Mouse (Mus musculus) brain, adult 2 months (tissue): ENCODE results near the gene Rpn1.
A peak's percentile ranks its signal among the peaks of the same experiment; 100 is the strongest.

Experiments
- DNase-seq: peaks from one replicate; pipeline ENCODE4 v3.0.0; 2011; ENCODE audit warnings: low read depth, low spot score

Gene Rpn1

GRCm38 (mm10) chr6:88065968-88066367 lies 18.3 kb upstream of the Rpn1 start:
- no peak for DNase-seq

- no peak for DNase-seq
Observed at GRCm38 (mm10) chr6:88067722-88068121, 16.6 kb upstream of the Rpn1 start.

- DNase-seq, result no peak
Observed at GRCm38 (mm10) chr6:88068739-88069138, 15.5 kb upstream of the Rpn1 start.

- DNase-seq, result no peak
Observed at GRCm38 (mm10) chr6:88070468-88070867, 13.8 kb upstream of the Rpn1 start.

DNA sequence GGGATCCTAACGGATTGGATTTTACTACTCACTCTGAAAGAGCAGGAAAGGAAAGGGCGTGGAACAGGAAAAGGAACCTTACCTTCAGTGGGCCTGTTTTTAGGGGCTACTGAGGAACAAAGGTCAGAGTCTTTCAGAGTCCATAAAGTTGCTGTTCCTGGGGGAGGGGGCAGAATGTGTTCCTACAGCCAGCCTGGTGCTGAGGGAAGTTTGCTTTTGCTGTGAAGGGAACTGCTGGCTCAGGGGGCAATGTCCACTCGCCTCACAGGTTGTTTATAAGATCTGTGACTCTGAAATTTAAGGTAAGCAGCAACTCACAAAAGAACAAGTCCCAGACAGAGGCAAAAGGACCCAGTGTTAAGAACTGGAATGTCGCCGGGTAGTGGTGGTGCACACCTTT lies 13.1 kb upstream of the Rpn1 start:
- no peak for DNase-seq

DNA sequence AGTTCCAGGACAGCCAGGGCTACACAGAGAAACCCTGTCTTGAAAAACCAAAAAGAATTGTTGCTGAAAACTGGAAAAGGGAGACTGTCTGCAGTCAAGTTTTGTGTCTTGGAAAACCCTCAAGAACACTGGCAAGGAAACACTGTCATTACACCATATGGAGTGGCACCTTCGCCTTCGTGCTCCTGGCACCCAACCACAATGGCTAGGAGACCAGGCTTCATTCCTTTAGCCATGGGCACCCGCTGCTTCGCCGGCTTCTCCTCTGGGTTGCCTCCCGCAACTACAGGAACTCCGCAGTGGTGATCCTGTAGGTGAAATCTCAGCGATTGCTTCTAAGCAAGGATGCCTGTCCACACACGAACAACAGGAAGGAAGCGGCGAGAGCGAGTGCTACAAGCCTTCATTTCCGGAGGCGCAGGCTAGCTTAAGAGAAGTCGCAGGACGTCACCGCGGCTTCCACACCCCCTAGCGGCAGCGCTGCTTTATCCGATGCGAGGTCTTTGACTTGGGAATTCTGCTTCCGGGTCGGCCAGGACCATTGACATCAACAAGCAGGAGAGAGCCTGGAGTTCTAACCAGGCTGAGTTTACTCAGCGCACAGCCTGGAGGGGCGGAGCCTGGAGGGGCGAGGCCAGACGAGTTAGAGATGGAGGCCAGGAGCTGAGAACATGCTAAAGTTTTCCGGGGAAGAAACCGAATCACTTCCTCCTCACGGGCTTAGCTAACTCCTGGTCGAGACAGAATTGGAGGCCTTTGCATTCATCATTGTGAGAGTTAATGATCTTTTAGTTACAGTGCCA lies 9.3 kb upstream of the Rpn1 start:
- DNase-seq, result peak; percentile 99

DNA sequence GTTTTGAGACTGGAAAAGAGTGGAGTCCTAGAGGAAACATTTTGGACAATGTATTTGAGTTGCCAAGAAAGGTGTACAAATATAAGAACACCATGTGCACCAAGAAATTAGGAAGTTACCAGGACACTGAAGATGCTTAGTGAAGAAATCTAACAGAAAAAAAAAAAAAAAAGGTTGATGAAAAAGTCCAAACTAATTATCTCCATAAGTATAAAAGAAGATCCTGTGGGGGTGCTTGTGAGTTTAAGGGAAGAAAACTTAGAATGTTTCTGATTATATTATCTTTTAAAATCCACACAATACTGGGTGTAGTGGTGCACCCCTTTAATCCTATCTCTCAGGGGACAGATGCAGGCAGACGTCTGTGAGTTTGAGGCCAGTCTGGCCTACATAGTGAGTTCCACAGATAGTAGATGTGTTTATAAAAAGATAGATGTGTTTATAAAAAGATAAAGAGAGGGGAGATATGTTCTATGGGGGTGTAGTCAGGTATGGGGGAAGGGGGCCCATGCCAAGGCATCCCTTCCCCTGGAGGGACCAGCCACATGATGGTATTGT lies 8.2 kb upstream of the Rpn1 start:
- DNase-seq, result no peak

DNA sequence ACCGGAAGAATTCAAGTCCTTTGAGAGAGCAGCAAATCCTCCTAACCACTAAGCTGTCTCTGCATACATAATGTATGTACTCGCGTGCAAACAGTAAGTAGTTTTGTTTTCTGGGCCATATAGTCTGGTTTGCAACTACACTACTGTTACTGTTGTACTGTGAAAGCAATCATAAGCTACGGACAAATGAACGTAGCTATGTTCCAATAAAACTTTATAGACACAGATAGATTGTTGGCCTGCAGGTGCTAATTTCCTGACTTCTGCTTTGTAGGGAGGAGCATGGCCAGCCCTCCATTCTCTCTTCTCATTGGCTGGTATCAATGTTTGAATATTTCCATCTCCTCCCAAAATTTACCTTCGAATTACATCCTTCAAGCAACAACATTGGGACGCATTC lies 1.2 kb upstream of the Rpn1 start:
- no peak for DNase-seq

- no peak for DNase-seq
Observed at GRCm38 (mm10) chr6:88083672-88084071, 610 bp upstream of the Rpn1 start.

GRCm38 (mm10) chr6:88088971-88089370 lies 4.7 kb downstream of the Rpn1 start:
- no peak for DNase-seq

GRCm38 (mm10) chr6:88095377-88095776 lies 11.1 kb downstream of the Rpn1 start:
- no peak for DNase-seq

- peak; percentile 84 for DNase-seq
Observed at GRCm38 (mm10) chr6:88102096-88102495, 17.8 kb downstream of the Rpn1 start.

DNA sequence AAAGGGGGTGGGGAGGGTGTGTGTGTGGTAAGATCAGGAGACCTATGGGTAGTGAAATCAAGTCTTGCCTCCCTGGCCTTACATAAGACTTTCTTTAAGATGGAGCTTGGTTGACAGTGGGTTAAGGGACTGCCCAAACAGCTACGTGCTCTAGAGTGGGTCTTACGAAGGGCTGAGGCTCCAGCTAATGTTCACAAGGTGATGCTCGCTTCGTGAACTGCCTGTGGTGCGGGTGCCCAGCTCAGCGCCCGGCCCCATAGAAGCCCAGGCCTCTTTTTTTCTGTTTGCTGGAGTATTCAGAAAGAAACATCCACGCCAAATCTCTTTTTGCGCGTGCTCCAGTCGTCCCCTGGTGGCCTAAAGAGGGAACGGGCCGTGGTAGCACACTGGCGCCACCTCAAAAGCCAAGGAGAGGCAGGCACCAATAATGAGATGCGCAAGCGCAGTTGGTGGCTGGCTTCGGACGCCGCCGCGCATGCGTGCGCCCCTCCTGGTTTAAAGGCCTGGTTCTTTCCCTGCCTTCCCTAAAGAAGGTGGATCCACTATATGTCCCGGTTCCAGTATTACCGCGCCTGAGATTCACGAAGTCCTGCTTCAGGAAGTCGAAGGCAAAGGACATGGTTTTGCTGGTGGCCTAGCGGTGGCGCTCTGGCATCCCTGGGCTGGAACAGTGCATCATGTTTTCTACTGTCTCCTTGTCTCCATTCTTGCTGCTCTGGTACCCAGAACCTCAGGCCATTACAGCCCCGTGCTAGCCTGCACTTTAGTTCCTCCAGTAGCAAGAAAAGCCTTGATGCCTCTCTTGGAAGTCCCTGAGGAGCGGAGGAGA lies 21.7 kb downstream of the Rpn1 start:
- DNase-seq, result peak; percentile 98

DNA sequence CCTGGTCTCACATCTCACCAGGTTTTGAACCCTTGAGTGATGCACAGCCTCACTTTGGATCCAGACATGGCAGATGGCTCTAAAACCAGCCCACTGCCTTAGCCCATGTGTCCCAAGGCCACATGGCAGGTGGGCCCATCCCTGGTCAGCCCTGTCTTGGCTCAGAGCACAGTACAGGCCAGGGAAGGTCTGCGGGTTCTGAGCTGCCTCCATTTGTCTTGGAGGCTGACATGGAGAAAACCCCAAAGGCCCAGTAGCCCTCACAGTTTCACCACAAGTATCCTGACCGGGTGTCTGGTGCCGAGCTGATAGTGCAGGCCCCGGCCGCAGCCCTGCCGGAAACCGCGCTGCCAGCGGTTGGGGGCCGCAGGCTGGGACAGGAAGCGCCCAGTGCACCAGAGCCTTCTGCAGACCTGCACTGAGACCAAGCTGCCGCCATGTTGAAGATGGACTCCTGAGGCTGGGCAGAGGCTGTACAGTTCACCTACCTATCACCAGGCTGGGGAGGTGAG lies 22.4 kb downstream of the Rpn1 start:
- no peak for DNase-seq

DNA sequence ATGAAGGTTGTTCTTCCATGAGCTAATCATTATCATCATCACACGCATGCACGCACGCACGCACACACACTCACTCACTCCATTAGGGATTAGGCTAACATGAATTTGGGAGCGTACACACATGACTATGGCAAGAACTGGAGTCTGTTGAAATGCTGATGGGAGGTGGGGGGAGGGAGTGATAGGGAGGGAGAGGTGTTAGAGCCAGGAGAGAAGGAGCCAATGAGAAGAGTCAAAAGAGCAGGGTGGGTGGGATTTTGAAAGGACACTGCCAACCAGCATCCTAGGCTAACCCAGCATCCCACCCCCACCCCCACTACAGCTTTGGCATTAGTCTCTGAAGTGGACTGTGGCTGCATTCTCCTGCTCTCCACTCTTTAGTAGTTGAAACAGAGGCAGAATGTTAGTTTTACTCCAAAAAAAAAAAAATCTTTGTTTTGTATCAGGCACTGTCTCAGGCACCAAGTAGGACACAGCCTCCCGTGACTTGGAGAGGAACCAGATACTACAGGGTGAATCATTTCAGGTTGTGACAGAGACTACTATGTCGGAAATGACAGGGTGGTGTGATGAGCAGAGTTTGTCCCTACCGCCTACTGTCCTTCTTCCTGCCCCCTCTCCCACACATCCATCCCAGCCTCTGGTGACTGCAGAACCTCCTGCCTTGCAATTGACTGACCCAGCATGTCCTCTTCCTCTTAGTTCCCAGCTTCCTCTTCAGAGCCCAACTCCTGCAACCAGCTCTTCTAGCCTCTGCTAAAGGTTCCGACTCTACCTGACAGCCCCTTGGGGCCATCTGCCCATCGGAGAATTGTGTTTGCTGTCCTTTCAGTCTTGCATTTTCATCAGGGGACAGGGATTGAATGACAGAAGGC lies 23.6 kb downstream of the Rpn1 start:
- no peak for DNase-seq

GRCm38 (mm10) chr6:88113139-88113538 lies 28.9 kb downstream of the Rpn1 start:
- peak; percentile 84 for DNase-seq

DNA sequence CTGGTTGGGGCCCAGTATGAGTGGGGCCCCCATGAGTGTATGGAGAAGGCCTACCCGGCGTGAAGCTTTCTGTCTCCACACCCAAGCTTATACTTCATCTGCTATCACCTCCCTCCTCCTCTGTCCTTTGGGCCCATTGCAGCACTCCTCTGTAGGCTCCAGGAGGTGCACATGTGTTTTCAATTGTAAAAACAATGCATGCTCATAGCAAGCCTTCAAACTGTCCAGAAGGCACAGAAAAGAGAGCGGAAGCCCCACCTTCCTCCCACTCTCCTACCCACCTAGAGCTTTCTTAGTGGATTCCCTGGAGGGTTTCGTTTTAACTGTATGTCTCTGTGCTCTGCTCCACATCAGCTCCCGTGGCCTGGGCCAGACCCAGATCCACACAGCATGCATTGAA lies 30.1 kb downstream of the Rpn1 start:
- no peak for DNase-seq

GRCm38 (mm10) chr6:88116347-88117183 lies 32.3 kb downstream of the Rpn1 start:
- peak; percentile 90 for DNase-seq

GRCm38 (mm10) chr6:88117184-88117575 lies 32.9 kb downstream of the Rpn1 start:
- no peak for DNase-seq

- DNase-seq, result no peak
Observed at GRCm38 (mm10) chr6:88119309-88119708, 35.0 kb downstream of the Rpn1 start.
